Mouse (Mus musculus): ENCODE data around the gene Qtrt1.

Gene Qtrt1

GRCm38 (mm10) chr9:21424631-21425555 is 13.3 kb downstream of the Qtrt1 start, which contains the start of gene Dnm2:
Dnm2 (plus strand) TSS chr9:21424908.
- peak; percentile 100 for DNase-seq (ENCODE audit: low read depth)

- peak; percentile 32 for DNase-seq (ENCODE audit: low read depth)
Measured at GRCm38 (mm10) chr9:21425556-21425945, 13.9 kb downstream of the Qtrt1 start.

- peak; percentile 62 for DNase-seq (ENCODE audit: low read depth)
Measured at GRCm38 (mm10) chr9:21426013-21426412, 14.4 kb downstream of the Qtrt1 start.

GRCm38 (mm10) chr9:21426525-21426924 is 14.9 kb downstream of the Qtrt1 start:
- no peak for DNase-seq (ENCODE audit: low read depth)

- no peak for DNase-seq (ENCODE audit: low read depth)
Measured at GRCm38 (mm10) chr9:21427773-21428172, 16.1 kb downstream of the Qtrt1 start.

- no peak for DNase-seq (ENCODE audit: low read depth)
Measured at GRCm38 (mm10) chr9:21428178-21428577, 16.5 kb downstream of the Qtrt1 start.

- no peak for DNase-seq (ENCODE audit: low read depth)
Measured at GRCm38 (mm10) chr9:21430724-21431123, 19.1 kb downstream of the Qtrt1 start.

GRCm38 (mm10) chr9:21432066-21432465 is 20.4 kb downstream of the Qtrt1 start:
- no peak for DNase-seq (ENCODE audit: low read depth)

- DNase-seq (ENCODE audit: low read depth) = no peak
Measured at GRCm38 (mm10) chr9:21433766-21434165, 22.1 kb downstream of the Qtrt1 start.

- no peak for DNase-seq (ENCODE audit: low read depth)
Measured at GRCm38 (mm10) chr9:21434410-21434809, 22.8 kb downstream of the Qtrt1 start.

GRCm38 (mm10) chr9:21435777-21436635 is 24.4 kb downstream of the Qtrt1 start:
- peak; percentile 84 for DNase-seq (ENCODE audit: low read depth)

GRCm38 (mm10) chr9:21437577-21437976 is 25.9 kb downstream of the Qtrt1 start:
- peak; percentile 49 for DNase-seq (ENCODE audit: low read depth)

- no peak for DNase-seq (ENCODE audit: low read depth)
Measured at GRCm38 (mm10) chr9:21438219-21438618, 26.6 kb downstream of the Qtrt1 start.

GRCm38 (mm10) chr9:21439456-21439855 is 27.8 kb downstream of the Qtrt1 start:
- peak; percentile 61 for DNase-seq (ENCODE audit: low read depth)

GRCm38 (mm10) chr9:21439914-21440313 is 28.3 kb downstream of the Qtrt1 start:
- no peak for DNase-seq (ENCODE audit: low read depth)

GRCm38 (mm10) chr9:21440387-21440786 is 28.8 kb downstream of the Qtrt1 start:
- no peak for DNase-seq (ENCODE audit: low read depth)

- DNase-seq (ENCODE audit: low read depth) = no peak
Measured at GRCm38 (mm10) chr9:21443853-21444252, 32.2 kb downstream of the Qtrt1 start.

GRCm38 (mm10) chr9:21444574-21444973 is 32.9 kb downstream of the Qtrt1 start:
- DNase-seq (ENCODE audit: low read depth) = peak; percentile 29

GRCm38 (mm10) chr9:21445081-21445744 is 33.6 kb downstream of the Qtrt1 start:
- peak; percentile 34 for DNase-seq (ENCODE audit: low read depth)

- DNase-seq (ENCODE audit: low read depth) = peak; percentile 49
Measured at GRCm38 (mm10) chr9:21447778-21448177, 36.1 kb downstream of the Qtrt1 start.

- no peak for DNase-seq (ENCODE audit: low read depth)
Measured at GRCm38 (mm10) chr9:21449710-21450109, 38.1 kb downstream of the Qtrt1 start.

- DNase-seq (ENCODE audit: low read depth) = no peak
Measured at GRCm38 (mm10) chr9:21450270-21450669, 38.6 kb downstream of the Qtrt1 start.
